Mouse (Mus musculus) ES-Bruce4 (cell line): ENCODE data around the gene Gpr61.

ENCODE experiments used
- CTCF ChIP-seq: IDR thresholded peaks from one replicate; pipeline ENCODE4 v1.8.1; 2011; ENCODE audit warnings: low read depth, low read length
- EP300 ChIP-seq: IDR thresholded peaks from 2 replicates; pipeline ENCODE4 v1.6.1; 2011; ENCODE audit warnings: low read depth, low read length; ENCODE audit not compliant: insufficient read depth
- POLR2A ChIP-seq: IDR thresholded peaks from one replicate; pipeline ENCODE4 v1.8.1; 2011; ENCODE audit warnings: low read length; ENCODE audit not compliant: insufficient read depth

GRCm38 (mm10) chr3:108197066-108197497 is 42.4 kb upstream of the Gpr61 start:
- TF ChIP-seq POLR2A (no peak), CTCF (peak; percentile 9), EP300 (no peak)
